In the genomic region with DNA sequence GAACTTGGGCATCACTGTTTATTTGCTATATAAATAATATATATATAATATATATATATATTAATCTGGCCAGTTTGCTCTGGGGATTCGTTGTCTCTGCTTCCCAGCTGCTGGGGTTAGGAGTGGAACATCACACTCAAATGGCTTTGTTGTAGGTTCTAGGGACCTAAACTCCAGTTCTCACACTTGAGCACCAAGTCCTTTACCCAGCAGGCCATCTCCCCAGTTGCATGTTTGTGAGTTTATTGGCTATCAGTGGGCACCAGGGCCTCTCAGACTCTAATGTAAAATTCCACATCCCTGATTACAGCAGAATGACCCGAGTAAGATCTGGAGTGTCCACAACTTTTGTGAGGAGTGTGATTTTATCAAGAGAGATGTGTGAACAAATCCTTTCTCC, we compare ENCODE assay signal across 19 mouse cellular contexts.
A peak's percentile ranks its signal among the peaks of the same experiment; 100 is the strongest.
DNase-seq lines count a peak whose midpoint lies in the region; ATAC-seq lines count a peak whose summit lies in the region.
"Had no signal": no experiment of that assay in that cellular context is flagged by ENCODE, and none has a peak within 500 bp of the region (broad histone marks: within the 10 kb centered on the region; RNA-seq: fewer than 3 reads in every experiment).

No protein-coding gene starts in this region.

- peaks cover 5% of the 10 kb centered on the region; the same call in 1 of the 2 replicates for H3K4me1 ChIP-seq in heart, embryonic 10.5 days
- H3K4me1 ChIP-seq in heart, embryonic 12.5 days (replicated peaks) = peaks cover 8% of the 10 kb centered on the region; the same call in 1 of the 2 replicates
- H3K4me1 ChIP-seq in midbrain, embryonic 11.5 days (ENCODE audit: control insufficient read depth, insufficient read depth, low read length) = no peaks in the 10 kb centered on the region
- H3K4me1 ChIP-seq in midbrain, embryonic 13.5 days (replicated peaks) = no peaks in the 10 kb centered on the region

- ATAC-seq in heart, embryonic 12.5 days (ENCODE audit: insufficient number of reproducible peaks, low FRiP score) = no peak
- ATAC-seq in midbrain, embryonic 11.5 days (ENCODE audit: low FRiP score) = no peak
- no peak for ATAC-seq in midbrain, embryonic 13.5 days
- ATAC-seq: activated CD4-positive, CD25-positive, alpha-beta regulatory T cell, adult 4 months; CD4-positive, CD25-positive, alpha-beta regulatory T cell, adult 4 months had no signal

- H3K27ac ChIP-seq in heart, embryonic 10.5 days = no peak overlapping the region
- no peak overlapping the region for H3K27ac ChIP-seq in heart, embryonic 12.5 days (ENCODE audit: poor library complexity, severe bottlenecking)
- H3K27ac ChIP-seq in midbrain, embryonic 11.5 days (ENCODE audit: low read depth, low read length) = no peak overlapping the region
- no peak overlapping the region for H3K27ac ChIP-seq in midbrain, embryonic 13.5 days

- H3K36me3 ChIP-seq in heart, embryonic 10.5 days = no peaks in the 10 kb centered on the region
- H3K36me3 ChIP-seq in heart, embryonic 12.5 days = no peaks in the 10 kb centered on the region
- H3K36me3 ChIP-seq in midbrain, embryonic 11.5 days (ENCODE audit: control insufficient read depth, insufficient read depth, low read length) = no peaks in the 10 kb centered on the region
- no peaks in the 10 kb centered on the region for H3K36me3 ChIP-seq in midbrain, embryonic 13.5 days
- H3K36me3 ChIP-seq: G1E had no signal

- H3K9ac ChIP-seq in heart, embryonic 12.5 days = no peak overlapping the region
- H3K9ac ChIP-seq in midbrain, embryonic 11.5 days (ENCODE audit: low read length) = no peak overlapping the region
- H3K9ac ChIP-seq in midbrain, embryonic 13.5 days (replicated peaks) = no peak overlapping the region

- WGBS in heart, embryonic 10.5 days = 74% methylated on average over 2 of the region's 2 CpGs
- WGBS in heart, embryonic 12.5 days = 60% methylated on average over 2 of the region's 2 CpGs
- 85% methylated on average over 2 of the region's 2 CpGs for WGBS in midbrain, embryonic 11.5 days
- 96% methylated on average over 2 of the region's 2 CpGs for WGBS in midbrain, embryonic 13.5 days

- H3K4me2 ChIP-seq in heart, embryonic 12.5 days = no peak overlapping the region
- H3K4me2 ChIP-seq in midbrain, embryonic 11.5 days = no peak overlapping the region
- no peak overlapping the region for H3K4me2 ChIP-seq in midbrain, embryonic 13.5 days (replicated peaks)

- H3K4me3 ChIP-seq in heart, embryonic 10.5 days = no peak overlapping the region
- no peak overlapping the region for H3K4me3 ChIP-seq in heart, embryonic 12.5 days
- H3K4me3 ChIP-seq in midbrain, embryonic 11.5 days (ENCODE audit: low read depth, low read length) = no peak overlapping the region
- H3K4me3 ChIP-seq in midbrain, embryonic 13.5 days (replicated peaks) = no peak overlapping the region

- DNase-seq in heart, embryonic 10.5 days (ENCODE audit: low spot score) = peak; percentile 61
- peak; percentile 61 for DNase-seq in midbrain, embryonic 11.5 days (ENCODE audit: low spot score, missing footprints)
- DNase-seq: adrenal gland, adult 2 months; adrenal gland, adult 8-10 months; adrenal gland, postnatal 10 days; adrenal gland, postnatal 14 days; adrenal gland, postnatal 25 days; adrenal gland, postnatal 36 days; B cell, adult 2 months; cerebellum, adult 11 months; cerebellum, adult 11-12 months; cerebellum, adult 18-20 months had no signal

- no peaks in the 10 kb centered on the region for H3K27me3 ChIP-seq in heart, embryonic 10.5 days (ENCODE audit: insufficient read depth, poor library complexity, severe bottlenecking)
- H3K27me3 ChIP-seq in heart, embryonic 12.5 days (replicated peaks) = no peaks in the 10 kb centered on the region
- peaks cover 3% of the 10 kb centered on the region; the same call in 1 of the 2 replicates for H3K27me3 ChIP-seq in midbrain, embryonic 11.5 days (ENCODE audit: control insufficient read depth, insufficient read depth, low read length)
- H3K27me3 ChIP-seq in midbrain, embryonic 13.5 days = 0 out of 2 replicates have a peak, but pooled peaks cover 4% of the 10 kb centered on the region
- H3K27me3 ChIP-seq: CH12.LX, Patski had no signal

- H3K9me3 ChIP-seq in heart, embryonic 10.5 days = no peaks in the 10 kb centered on the region
- no peaks in the 10 kb centered on the region for H3K9me3 ChIP-seq in heart, embryonic 12.5 days (replicated peaks)
- no peaks in the 10 kb centered on the region for H3K9me3 ChIP-seq in midbrain, embryonic 11.5 days (ENCODE audit: control insufficient read depth, low read length)
- H3K9me3 ChIP-seq in midbrain, embryonic 13.5 days = no peaks in the 10 kb centered on the region
